Mouse (Mus musculus): ENCODE measurements at regions not wholly inside any gene's neighbourhood (a gene's known extent, or its start where the extent isn't known, plus 50 kb on each side); places are given as distances from the start of the nearest gene placed in this dataset.

DNA sequence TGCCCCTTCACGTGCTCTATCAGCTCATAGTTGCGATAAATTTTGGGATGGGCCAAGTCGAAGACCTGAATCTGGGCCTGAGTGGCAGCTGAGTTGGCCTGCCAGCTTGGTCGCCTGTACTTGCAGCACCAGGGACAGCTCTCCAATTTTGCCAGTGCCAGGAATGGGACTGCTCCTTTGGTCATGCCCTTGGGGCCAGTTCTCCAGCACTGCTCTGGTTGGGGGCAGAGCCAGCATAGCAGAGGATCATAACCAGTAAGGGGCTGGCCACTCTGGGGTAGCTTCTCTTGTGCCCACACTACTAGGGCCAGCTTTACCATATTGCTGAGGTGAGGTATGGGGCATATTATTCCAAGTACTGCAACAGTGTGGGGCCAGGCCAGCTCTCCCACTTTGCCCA, 397.0 kb upstream of the Cadm2 start:
- CTCF ChIA-PET, result no interaction called here

DNA sequence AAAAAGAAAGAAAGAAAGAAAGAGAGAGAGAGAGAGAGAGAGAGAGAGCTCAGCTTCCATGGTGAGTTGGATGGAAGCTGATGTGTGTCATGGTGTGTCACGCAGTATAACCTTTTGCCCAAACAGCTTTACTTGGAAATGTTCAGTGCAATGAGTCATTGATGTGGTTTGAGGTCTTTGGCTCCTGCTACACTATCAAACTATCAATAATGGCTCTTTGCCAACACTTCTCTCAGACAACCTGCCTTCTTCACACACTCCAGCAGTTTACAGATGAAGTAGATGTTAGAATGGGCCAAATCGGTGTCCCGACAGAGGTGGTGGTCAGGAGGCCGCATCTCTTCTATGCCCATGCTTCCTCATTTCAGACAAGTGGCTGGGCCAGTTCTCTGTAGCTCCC, 369.0 kb upstream of the Cadm2 start:
- CTCF ChIA-PET, result no interaction called here

DNA sequence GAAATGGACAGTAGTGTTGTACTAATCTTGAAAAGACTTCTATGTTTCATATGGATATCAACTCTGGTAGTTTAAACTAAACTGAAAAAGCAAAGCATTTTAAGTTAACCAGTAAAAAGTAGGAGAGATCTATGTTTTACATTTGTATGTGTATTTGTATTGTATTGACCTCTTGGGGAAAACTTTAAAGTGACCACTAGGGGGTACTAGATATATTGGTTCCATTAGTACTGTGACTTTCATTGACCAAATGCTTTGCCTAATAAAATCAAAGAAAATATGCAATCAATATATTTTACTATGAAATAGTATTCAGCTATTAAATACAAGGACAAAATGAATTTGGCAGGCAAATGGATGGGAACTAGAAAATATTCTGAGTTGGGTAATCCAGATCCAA, 355.9 kb upstream of the Cadm2 start:
- CTCF ChIA-PET, result no interaction called here

DNA sequence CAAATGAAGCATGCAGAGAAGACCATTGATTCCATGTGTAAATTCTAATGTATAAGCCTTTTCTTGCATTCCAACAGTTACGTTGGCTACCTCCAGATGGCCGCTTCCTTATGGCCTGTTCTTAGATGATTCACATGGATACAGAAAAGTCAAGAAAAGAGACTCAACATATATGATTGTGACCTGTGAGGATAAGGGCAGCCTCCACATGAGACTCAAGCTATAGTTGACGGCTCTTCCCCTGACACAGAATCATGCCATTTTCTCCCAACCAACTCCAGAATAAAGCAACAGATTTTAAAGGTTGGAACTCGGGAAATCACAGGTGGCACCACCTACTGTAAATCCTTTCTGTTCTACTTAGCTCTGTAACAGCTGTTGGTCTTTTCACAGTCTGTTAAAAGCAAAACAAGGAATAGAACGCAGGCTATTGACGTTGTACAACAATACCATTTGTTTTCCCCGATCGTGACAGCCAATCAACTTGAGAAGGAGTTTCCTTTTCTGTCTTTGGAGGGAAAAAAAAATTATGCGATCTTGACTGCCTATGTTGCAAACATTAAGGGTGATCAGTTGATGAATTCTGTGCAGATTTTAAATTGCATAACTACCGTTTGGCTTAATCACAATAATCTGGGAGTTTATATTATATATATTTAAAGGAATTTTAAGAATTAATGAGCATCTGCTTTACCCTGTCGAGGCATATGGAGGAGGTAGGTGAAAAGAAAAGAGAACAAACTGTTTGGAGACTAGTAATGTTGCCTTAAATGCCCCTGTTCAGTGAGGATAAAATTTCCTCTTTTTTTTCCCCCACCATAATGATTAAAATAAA, 347.8 kb upstream of the Cadm2 start:
- CTCF ChIA-PET, result no interaction called here

DNA sequence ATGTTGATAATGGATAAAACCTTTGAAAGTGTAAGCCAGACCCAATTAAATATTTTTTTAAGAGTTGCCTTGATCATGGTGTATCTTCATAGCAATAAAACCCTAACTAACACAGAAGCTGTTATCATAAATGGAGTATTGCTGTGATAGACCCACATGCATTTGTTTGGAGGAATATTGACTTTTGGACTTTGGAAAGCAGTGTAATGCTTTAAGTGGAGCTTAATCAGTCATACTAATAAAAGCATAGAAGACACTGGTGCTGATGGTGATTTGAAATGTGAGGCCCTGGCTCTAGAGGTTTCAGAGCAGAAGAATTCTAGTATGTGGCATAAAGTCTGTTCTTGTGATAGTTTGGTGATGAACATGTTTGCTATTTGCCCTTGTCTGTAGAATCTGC, 328.4 kb upstream of the Cadm2 start:
- CTCF ChIA-PET, result no interaction called here

DNA sequence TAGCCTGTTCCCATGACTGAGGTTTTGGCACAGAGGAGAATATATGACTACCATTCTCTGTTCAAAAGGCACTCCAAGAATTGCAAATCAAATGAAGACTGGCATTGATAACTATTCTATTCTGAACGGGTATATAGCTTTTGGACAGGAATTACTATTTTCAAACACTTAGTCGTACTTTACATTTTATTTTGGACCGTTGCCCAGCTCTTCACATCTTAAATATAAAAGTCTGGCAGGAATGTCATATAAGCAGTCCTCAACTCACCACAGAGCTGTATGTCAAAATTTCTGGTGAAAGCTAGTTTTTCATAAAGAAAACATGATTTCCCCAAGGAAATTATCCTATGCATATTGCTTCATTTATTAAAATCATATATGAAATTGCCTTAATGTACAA, 323.7 kb upstream of the Cadm2 start:
- CTCF ChIA-PET, result no interaction called here

DNA sequence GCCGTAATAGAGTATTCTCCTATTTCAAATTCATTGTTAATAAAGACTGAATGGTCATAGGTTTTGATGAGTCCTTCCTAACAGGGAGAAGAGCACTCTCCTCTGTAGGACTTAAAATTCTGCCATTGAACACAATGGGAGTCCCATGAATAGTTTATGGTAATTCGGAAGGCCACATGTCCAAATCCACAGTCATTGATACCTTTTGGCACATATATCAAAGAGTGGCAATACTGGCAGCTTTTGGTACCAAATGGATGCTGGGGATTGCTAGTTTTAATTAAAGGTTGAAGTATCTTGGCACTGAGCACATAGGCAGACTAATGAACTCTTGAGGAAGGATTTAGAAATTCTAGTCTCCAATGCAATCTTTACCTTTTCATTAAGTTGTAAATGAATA, 298.5 kb upstream of the Cadm2 start:
- CTCF ChIA-PET, result no interaction called here

DNA sequence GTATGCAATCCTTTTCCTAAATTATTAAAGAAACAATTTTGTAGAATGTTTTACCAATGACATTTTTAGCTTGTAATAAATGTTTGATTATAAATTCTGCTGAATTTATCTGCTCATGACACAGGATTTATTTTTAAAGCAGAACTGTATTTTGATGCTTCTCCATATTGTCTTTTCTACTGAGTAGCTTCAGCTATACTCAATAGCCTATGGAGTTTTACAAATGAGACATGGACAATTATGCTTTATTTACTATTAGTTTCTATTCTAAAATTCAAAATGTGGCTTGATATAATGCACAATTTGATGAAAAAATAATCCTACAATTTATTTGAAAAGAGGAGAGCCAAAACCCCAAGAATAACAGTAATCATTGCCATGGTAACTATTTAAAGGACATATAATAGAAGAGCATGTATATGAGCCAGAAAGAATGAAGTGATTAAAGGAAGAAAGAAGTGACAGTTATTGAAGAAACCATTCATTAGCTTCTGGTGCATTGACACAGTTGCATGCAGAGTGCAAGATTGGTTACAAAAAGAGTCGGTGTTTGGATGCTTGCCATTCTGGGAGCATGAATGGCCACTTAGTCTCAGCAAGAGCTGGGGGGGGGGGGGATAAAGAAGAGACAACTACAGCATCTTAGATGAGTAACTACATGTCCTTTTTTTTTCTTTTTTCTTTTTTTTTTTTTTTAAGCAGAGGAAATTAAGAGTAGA, 250.8 kb upstream of the Cadm2 start:
- CTCF ChIA-PET, result no interaction called here

DNA sequence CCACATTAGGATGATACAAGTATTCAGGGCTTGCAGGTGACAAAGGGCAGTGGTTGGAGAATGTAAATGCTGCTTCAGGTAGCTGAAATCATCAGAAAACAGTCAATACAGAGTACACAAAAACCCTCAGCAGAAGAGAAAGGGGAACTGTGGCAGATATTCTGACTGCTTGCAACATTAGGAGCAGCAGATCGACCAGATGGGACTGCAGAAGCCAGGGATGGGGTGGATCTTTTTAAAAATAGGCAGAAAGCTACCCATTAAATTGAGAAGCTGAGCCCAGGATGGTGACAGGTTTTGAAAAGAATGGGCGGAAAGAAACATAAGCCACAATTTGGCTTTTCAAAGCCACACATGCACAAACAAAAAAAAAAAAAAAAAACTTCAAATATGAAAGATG, 229.5 kb upstream of the Cadm2 start:
- CTCF ChIA-PET, result interaction anchor here (0.7 kb wide), 1 partner anchor 45 kb away, joined by 7 read pairs; no protein-coding TSS in a partner anchor

DNA sequence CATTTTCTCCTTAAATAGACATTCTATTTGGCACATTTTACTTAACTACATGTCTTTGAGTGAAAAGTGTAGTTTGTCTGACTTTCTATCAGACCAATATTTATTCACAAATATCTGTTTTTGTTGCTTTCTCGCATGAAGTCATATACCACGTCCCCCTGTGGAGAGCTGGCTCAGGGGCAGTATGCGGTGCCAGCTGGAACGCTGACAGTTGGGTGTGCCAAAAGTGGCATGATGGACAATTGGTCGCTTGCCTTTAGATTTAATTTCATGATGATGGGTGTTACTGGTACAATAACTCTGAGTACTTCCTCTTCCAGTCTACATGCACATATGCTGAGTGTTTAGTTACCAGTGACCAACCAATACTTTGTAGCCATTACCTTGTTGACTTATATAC, 223.8 kb upstream of the Cadm2 start:
- CTCF ChIA-PET, result no interaction called here

DNA sequence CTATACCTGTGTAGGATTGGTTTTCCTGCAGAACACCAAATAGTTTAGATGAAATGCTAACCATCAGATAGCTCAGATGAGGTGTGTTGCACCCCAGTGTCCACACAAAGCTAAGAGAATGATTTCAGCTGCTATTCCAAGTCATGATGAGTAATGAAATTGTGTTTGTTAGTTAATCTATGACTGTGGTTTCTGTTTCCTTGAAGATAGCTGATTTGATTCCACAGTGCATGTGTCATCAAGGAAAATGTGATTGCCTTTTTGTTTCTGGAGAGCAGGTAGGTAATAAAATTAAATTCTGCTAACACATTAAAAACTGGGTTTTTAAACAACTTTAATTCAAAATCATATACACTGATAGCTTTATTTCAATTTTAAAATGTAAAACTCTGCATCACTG, 176.5 kb upstream of the Cadm2 start:
- CTCF ChIA-PET, result no interaction called here

DNA sequence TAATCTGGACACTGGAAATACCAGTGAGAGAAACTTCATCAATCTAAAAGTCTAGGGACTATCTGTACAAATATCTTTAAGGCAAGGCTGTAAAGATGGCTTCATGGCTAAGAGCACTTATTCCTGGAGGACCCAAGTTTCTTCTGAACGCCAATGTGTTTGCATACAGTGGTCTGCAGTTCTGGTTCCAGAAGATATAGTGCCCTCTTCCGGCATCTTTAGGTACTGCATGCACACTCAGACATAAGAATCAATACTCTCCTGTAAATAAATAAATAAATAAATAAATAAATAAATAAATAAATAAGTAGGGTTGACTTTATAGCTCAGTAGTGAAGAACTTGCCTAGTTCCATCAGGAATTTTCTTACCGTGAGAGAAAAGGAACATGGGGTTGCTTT, 155.4 kb upstream of the Cadm2 start:
- CTCF ChIA-PET, result no interaction called here

DNA sequence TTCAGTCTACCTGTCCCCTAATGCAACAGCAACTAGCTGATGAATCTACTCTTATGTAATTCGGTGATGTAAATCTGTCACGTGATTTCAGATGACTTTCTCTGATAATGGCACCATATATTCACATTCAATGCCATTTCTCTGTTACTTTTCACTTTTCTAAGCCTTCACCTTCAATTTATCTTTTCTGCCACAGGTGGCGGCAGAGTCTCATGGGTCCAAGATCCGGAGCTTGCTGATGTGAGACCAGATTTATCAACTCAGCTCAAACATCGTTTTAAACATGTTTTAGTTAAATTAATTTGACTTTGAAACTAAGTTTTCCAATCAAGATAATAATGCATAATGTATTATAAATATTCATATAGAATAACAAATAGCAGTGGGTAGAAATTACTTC, 148.4 kb upstream of the Cadm2 start:
- CTCF ChIA-PET, result no interaction called here

DNA sequence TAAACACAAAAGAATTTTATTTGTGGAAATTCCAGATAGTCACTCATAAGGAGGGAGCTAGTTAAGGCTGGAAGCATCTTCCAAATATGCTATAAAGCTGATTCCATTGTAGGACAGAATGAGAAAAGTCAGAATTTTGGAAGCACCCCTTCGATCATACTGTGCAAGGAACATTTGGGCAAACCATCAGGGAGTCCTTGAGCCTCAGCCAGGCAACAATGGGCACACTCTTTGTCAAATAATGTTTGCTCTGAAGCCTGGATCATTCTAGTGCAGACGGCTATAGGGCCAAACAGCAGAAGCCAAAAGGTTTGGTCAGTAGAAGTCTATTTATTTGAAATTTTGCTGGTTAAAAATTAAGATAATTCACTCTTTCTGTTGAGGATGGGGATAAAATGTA, 114.7 kb upstream of the Cadm2 start:
- CTCF ChIA-PET, result no interaction called here

DNA sequence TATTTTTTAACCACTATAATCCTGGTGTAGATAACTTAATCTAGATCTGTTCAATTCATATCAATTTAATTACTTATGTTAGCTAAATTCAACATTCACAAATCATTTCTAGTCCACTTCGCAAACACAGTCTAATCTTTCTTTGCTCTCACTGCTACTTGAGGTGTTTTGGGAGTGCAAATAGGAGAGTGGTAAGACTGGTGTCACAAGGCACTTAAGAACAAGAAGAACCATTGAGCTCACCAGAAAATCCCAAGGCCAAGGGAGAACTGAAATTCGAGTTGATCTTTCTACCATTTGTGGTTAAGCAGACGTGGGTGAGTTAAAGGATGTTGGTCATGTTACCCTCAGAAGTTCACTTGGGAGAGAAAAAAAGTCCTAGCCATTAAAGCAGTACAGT, 77.9 kb upstream of the Cadm2 start:
- CTCF ChIA-PET, result no interaction called here

All from spleen, embryonic (tissue).